14 mouse cellular contexts compared by ENCODE assay signal in genomic region chr3:118899036-118899435, GRCm38 (mm10).
"Had no signal": no experiment of that assay in that cellular context is flagged by ENCODE, and none has a peak within 500 bp of the region (broad histone marks: within the 10 kb centered on the region; RNA-seq: fewer than 3 reads in every experiment).

No protein-coding gene starts in this region.

- H3K4me3 ChIP-seq: left cerebral cortex, adult 2 months; limb, embryonic 10.5 days; midbrain, embryonic 12.5 days; stomach, embryonic 15.5 days had no signal

- H3K9me3 ChIP-seq: limb, embryonic 10.5 days; midbrain, embryonic 12.5 days; stomach, embryonic 15.5 days had no signal

- H3K36me3 ChIP-seq: limb, embryonic 10.5 days; midbrain, embryonic 12.5 days; stomach, embryonic 15.5 days had no signal

- H3K9ac ChIP-seq: lung, embryonic 14.5 days; midbrain, embryonic 12.5 days; stomach, embryonic 15.5 days had no signal

- H3K27ac ChIP-seq: left cerebral cortex, adult 2 months; limb, embryonic 10.5 days; midbrain, embryonic 12.5 days; stomach, embryonic 15.5 days had no signal

- H3K4me1 ChIP-seq: limb, embryonic 10.5 days; midbrain, embryonic 12.5 days; stomach, embryonic 15.5 days had no signal

- H3K27me3 ChIP-seq: midbrain, embryonic 12.5 days; stomach, embryonic 15.5 days had no signal

- H3K4me2 ChIP-seq: liver, embryonic 11.5 days; lung, embryonic 14.5 days; midbrain, embryonic 12.5 days; stomach, embryonic 15.5 days had no signal

- DNase-seq: kidney, adult 18-20 months; kidney, postnatal 25 days; lung, embryonic 14.5 days; lung, postnatal 10 days; lung, postnatal 4 days; right cerebral cortex, postnatal 4 days; spleen, adult 18-20 months; thymus, adult 2 months; thymus, postnatal 25 days had no signal
